Mouse (Mus musculus): ENCODE data around the gene Camta2.

Gene Camta2

DNA sequence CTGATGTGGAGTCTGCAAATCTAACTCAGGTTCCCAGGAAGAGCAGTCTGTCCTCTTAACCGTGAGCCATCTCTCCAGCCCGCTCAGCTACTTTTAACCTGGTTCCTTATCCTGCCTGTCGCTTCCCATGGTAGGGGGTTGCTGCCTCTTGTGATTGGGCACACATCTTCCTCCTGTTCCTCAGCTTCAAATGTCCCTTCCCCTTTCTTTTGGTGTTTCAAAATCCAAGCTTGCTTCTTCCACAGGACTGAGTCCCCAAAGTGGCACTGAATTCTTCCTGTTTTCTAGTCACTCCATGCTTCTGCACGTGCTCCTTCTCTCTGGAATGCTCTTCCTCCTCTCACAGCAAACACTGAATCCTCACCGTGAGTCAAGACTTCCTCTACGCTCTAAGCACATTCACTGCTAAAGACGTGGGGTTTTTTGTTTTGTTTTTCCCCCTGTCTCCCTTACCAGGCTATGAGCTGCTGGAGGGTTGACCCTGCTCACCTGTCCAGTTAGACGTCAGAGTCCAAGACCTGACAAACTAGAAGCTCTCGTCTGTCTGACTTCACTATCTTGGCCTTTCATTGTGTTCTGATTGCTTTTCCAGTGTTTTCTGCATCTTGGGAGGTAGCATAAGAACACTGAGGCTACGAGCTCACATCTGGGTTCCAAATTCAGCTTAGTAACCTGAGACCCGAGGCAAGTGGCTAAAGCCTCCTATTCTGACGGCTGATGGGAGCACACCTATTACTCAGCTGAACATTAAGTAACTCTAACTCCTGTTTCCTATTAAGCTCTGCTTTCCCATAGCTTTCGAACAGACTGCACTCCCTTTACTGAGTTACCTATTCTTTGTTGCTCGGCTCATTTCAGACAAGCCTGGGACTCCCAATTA is 20.4 kb downstream of the Camta2 start:
- peak in 1 of 2 experiments; percentile 54 for DNase-seq (ENCODE audit: inconsistent age in 2 of 2, low spot score in 1 of 2)

DNA sequence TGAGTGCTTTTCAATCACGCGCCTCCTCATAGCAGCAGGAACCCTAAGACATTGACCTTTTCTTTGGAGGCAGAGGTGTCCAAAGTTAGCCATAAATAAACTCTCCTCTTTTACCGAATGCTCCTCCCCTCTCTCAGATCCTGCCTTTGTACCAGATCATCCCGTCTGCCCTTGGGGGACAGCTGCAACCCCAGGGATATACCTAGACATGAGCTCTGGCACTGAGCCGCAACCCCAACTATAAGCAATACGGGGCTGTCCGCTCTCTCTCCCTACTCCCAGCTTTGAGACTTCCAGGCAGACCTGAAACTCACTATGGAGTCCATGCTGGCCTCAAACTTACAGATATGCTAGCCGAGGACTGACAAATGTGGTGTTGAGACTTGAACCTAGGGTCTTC is 21.2 kb downstream of the Camta2 start:
- DNase-seq (ENCODE audit: inconsistent age in 2 of 2, low spot score in 1 of 2) = peak in 1 of 2 experiments; percentile 71

DNA sequence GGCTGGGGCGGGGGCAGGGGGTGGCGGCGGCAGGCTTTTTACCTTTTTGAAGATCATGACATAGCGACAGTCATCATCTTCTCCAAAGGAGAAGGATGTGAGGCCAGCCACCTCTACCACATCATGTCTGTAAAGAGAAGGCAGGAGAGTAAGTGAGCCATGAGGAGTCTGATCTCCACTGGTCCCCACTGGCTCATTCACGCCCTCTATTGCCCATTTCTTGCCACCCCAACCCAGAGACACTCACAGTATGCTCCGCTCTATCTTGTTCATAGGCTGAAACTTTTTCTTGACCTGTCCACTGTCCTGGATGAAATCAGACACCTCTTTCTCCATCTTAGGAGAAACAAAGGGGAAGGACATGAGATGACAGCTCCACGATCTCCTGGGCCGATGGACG is 23.2 kb downstream of the Camta2 start:
- no peak for DNase-seq (ENCODE audit: inconsistent age in 2 of 2, low spot score in 1 of 2)

DNA sequence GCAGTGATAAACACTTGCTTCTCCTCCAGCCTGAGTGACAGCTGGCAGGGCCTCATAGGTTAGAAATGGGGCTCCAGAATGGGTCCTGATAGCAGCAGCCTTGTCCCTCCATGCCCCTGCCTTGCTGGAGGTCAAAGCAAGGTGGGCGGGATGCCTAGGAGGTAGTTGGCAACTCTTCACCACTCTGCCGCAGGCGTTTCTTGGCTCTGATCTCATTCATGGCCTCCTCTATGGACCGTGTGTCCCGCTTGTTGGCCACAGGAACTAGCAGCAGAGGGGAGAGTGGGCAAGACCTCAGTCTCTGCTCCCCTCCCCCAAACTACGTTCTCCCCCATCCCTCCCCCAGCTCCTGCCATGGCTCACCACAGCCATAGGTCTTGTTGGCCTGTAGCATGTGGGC is 23.9 kb downstream of the Camta2 start:
- DNase-seq (ENCODE audit: inconsistent age in 2 of 2, low spot score in 1 of 2) = no peak

DNA sequence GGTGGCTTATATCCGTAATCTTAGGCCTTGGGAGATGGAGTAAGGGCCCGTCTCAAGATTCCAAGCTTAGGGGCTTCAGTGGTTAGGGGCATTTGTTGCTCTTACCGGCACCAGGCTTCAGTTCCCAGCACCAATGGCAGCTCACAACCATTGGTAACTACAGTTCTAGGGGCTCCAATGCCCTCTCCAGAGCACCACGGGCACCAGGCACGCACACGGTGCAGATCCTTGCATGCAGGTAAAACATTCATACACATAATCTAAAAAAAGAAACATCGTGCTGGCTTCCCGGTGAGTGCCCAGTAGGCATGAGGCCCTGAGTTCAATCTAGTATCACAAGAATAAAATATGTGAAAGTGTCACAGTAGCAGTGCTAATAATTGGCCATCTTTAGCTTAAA is 24.8 kb downstream of the Camta2 start:
- DNase-seq (ENCODE audit: inconsistent age in 2 of 2, low spot score in 1 of 2) = no peak

DNA sequence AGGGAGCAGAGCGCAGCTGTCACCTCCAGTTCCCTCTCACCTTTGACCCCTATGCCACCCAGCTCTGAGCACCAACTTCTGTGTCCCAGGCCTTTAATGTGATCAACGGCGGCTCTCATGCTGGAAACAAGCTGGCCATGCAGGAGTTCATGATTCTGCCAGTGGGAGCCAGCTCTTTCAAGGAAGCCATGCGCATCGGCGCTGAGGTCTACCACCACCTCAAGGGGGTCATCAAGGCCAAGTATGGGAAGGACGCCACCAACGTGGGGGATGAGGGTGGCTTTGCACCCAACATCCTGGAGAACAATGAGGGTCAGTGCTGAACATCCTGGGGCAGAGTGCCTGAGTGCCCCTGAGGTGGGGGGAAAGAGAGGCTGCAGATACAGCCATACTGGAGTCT is 27.3 kb downstream of the Camta2 start:
- DNase-seq (ENCODE audit: inconsistent age in 2 of 2, low spot score in 1 of 2) = no peak

DNA sequence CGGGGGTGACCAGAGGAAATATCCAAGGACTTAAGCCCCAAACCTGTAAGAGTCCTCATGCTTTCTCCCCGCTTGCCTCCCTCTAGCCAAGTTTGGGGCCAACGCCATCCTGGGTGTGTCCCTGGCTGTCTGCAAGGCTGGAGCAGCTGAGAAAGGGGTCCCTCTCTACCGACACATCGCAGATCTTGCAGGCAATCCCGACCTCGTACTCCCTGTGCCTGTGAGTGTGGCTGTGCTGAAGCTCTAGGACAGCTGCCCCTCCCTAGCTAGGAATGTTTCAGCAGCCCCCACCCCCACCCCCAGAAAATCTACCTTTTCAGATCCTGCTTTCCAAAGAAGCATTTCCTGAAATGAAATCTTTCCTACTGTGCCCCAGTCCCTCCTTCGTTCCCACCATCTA is 29.0 kb downstream of the Camta2 start:
- DNase-seq (ENCODE audit: inconsistent age in 2 of 2, low spot score in 1 of 2) = no peak

DNA sequence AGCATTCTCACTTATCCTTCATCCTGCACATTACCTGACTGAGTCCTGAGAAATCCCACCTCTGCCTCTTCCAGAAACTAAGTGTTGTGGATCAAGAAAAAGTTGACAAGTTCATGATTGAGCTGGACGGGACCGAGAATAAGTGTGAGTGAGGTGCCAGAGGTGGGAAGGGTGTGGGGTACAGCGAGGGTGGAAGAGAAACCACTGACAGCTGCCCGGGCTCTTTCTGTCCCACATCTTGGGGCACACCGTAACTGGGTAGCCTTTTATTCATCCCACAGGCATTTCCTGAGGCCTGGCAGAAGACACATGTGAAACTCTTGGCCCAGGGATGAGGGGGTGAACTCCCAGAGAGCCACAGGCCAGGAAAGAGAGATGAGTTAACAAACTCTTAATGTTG is 29.4 kb downstream of the Camta2 start:
- DNase-seq (ENCODE audit: inconsistent age in 2 of 2, low spot score in 1 of 2) = no peak

DNA sequence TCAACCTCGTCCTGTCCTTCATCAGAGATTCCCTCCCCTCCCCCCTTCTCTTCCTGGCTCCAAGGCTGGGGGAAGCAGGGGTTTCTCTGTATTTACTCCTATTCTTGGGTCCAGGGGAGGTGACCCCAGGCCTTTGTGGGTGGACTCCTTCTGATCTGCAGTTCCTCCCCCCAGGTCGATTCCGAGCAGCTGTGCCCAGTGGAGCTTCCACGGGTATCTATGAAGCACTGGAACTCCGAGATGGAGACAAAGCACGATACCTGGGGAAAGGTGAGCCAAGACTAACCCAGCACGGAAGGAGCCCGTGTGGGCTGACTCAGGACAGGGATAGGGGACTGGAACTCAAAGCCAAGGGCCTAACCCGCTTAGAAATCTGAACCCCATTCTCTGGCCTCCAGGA is 29.9 kb downstream of the Camta2 start:
- DNase-seq (ENCODE audit: inconsistent age in 2 of 2, low spot score in 1 of 2) = no peak

DNA sequence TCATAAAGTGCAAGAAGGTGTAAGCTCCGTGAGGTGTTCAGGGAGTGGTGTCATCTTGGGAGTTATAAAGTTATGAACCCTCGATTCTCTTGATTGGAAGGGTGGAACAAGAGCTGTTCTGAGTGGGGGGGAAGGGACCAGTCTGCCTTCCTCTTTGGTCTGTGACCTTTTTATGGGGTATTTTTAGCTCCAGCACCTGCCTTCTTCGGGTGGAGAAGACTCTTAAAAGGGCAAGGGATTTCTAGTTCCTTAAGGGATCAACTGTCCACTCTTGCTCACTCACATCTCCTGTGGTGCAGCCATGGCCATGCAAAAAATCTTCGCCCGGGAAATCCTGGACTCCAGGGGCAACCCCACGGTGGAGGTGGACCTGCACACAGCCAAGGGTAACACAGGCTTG is 30.3 kb downstream of the Camta2 start:
- DNase-seq (ENCODE audit: inconsistent age in 2 of 2, low spot score in 1 of 2) = peak; percentile 16 to 52

DNA sequence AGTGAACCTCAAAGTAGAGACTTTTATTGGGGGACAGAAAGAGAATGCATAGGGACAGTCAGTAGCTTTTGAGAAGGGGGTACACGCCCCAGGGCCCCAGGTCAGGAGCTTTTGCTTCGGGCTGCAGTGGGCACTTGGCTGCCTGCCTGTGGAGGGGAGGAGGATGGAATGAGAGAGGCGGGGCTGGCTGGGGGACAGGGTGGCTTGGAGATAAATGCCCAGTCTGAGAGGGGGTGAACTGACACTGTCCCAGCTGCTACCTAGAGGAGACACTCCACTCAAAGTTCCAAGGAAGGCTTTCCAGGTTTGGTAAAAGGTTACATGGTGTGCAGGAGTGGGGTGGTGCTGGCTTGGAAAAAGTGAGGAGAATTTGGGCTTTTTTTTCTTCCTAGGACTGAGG is 30.9 kb downstream of the Camta2 start, which contains the start of gene Eno3:
Gene Eno3 (plus strand): TSS at position 239 of the 400 bp plus-strand sequence.
- peak; percentile 54 to 73 for DNase-seq (ENCODE audit: inconsistent age in 2 of 2, low spot score in 1 of 2)

DNA sequence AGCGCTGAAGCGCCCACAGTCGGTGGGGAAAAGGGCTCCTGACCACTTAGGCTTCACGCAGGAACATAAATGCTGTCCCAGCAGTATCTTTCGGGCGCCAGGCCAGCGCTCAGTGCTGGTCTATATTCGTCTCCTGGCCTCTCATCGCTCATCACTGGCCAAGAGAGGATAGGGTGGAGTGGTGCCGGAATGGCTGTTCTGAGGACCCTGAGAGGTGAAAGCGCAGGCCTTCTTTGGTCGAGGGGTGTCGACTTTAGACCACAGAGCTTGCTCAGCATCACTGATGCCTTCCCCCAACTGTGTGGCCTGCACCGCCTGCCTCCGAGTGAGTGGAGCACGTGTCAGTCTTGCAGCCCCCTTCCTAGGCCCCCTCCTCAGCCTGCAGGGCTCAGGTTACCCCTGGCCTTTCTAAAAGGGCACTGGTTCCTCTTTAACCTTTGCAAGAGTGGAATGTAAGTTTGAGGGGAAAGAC is 31.4 kb downstream of the Camta2 start:
- DNase-seq (ENCODE audit: inconsistent age in 2 of 2, low spot score in 1 of 2) = peak in 1 of 2 experiments; percentile 66

DNA sequence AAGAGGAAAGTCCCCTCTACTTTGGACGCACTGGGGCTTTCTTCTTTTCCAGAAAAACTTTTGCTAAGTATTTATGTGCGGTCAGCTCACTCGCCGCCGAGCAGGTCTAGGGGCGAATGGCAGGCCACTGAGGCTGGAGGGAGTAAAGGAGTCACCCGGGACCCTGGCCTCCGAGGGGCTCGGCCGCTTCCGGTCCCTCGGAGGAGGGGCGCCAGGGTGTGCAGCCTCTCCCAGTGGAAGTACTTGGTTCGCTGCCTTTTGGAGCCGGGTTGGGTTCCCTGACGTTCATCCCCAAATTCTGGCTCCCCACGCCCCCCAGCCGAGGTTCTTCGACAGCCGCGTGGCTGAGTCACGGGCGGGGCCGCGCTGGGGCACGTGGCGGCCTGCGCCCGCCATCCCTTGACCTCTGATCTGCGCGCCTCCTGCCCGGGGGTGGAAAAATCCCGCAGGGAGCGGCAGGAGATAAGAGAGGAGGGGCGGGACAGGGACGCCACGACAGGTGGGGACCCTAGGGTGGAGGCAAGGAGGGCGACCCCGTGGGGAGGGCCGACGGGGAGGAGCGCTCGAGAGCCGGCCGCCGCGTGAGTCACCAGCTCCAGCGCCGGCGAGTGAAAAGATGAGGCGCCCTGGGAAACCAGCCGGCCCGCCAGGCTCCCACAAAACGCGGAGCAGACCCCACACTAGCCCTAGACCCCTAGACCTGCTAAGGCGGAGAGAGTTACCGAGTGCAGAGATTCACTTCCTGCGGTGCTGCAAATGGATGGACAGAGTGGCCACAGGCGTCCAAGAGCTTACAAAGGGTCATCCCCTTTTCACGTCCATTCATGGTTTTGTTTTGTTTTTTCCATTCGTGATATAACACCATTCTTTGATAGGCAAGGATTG is 32.1 kb downstream of the Camta2 start:
- peak; percentile 85 to 94 for DNase-seq (ENCODE audit: inconsistent age in 2 of 2, low spot score in 1 of 2)

DNA sequence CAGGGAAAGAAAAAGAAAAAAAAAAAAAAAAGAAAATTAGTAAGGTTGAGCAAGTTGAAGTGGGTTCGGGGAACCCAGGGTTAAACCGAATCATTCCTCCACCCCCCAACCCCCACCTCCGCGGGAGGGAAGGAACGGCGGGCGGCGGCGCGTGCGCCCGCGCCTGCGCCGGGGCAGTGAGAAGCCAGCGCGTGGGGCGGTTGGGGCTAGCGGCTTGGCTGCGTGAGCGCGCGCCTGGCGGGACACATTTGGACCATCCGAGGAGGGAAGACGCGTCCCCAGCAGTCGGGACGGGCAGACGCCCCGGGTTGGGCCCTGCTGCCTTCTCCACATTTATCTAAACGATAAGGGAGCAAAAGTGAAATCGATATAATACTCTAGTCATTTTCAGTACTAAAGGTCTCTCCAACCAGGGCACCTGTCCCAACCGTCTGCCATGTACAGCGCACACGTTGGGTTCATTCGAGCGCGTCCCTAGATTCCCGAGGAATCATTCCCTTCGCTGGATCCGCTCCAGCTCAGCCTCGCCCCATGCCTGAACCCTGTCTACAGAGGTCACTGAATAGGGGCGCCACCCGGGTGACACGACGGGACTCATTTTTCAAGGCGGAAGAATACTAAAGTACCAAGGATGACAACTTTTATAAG is 32.9 kb downstream of the Camta2 start:
- DNase-seq (ENCODE audit: inconsistent age in 2 of 2, low spot score in 1 of 2) = peak; percentile 88 to 96

DNA sequence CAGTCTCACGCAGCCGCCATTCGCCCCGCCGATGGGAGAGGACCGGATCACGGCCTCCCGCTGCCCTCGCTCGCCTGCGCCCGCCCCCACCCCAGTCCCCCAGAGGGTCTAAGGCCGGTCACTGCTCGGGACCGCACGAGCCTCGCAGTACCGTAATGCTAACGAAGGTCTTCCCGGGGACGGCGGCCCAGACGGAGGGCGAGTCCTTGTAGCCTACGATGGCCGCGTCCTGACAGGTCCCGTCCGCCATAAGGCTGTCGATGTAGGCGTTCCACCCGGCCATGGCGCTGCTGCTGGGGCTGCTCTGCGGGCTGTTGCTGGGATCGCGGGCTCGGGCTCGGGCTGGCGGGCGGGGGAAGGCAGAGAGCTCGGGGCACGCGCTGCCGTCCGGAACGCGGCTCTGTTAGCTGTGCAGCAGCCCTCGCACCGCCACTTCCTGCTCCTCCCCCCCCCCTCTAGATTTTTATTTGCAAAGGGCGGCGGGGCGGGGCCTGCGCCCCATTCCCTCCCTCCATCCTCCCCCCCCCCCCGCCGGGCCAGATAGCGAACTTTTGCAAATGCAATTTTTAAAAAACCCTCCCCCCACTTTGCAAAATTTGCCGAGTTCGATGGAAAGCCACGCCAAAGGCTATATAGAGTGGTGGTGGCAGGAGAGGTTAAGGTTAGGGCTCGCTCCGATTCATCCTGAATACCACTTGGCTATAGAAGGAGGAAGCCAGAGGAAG is 33.5 kb downstream of the Camta2 start, which contains the start of gene Pfn1:
Gene Pfn1 (minus strand): TSS at position 447 of the 725 bp plus-strand sequence.
- peak; percentile 81 to 94 for DNase-seq (ENCODE audit: inconsistent age in 2 of 2, low spot score in 1 of 2)

DNA sequence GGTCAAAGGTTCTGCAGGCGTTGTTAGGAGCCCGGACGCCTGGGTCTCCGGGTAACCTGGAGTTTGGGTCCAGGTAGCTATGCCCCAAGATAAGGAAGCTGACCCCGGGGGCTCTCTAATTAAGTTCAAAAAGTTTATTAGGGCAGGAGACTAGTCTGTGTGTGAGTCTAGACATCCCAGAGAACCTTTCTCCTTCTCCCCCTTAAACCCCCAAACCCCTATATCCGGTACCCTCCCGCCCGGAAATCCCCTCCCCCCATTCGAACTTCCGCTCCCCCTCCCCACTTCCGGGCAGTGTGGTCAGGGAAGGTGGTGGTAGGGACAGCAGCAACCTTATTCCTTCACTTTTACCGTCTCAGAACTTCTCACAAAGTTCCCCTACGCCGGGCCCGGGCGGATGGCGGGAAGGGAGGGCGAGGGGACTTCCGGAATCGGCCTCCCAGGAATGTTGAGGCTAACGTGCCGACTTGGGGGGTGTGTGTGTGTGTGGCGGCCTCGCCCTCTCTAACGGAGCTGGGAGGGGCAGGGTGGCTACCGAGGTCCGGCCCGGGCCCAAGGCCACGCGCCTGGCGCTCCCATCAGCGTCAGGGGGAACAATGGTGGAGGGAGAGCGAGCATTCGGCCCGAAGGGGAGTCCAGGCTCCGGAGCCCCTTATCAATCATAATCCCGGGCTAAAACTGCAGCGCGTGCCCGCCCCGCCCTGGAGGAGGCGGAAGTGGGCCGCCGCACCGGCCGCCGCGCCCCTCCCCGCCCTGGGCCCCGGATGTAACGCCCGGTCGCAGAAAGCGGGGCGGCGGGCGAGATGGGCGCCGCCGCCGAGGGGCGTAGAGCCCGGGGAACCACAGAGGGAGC is 34.3 kb downstream of the Camta2 start:
- DNase-seq (ENCODE audit: inconsistent age in 2 of 2, low spot score in 1 of 2) = peak; percentile 79 to 93

DNA sequence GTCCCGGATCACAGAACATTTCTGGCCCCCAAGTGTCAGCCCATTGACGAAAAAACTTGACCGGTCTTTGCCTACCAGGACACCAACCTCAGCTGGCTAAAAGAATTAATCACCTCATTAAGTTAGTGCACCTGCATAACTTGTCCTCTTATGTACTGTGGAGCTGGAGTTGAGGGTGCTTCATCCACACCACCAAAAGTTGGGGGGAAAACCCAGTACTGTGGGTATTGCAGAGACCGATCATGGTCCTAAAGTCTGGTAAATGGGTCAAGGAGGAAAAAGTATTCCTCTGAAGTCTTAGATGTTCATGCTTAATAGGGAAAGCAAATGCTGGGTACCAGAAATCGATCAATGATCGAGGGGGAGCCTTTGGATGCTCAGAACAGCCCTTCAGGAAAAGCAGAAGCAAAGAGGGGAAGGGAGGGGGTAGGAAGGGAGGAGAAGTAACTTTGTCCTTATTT is 35.0 kb downstream of the Camta2 start:
- peak in 1 of 2 experiments; percentile 85 for DNase-seq (ENCODE audit: inconsistent age in 2 of 2, low spot score in 1 of 2)

DNA sequence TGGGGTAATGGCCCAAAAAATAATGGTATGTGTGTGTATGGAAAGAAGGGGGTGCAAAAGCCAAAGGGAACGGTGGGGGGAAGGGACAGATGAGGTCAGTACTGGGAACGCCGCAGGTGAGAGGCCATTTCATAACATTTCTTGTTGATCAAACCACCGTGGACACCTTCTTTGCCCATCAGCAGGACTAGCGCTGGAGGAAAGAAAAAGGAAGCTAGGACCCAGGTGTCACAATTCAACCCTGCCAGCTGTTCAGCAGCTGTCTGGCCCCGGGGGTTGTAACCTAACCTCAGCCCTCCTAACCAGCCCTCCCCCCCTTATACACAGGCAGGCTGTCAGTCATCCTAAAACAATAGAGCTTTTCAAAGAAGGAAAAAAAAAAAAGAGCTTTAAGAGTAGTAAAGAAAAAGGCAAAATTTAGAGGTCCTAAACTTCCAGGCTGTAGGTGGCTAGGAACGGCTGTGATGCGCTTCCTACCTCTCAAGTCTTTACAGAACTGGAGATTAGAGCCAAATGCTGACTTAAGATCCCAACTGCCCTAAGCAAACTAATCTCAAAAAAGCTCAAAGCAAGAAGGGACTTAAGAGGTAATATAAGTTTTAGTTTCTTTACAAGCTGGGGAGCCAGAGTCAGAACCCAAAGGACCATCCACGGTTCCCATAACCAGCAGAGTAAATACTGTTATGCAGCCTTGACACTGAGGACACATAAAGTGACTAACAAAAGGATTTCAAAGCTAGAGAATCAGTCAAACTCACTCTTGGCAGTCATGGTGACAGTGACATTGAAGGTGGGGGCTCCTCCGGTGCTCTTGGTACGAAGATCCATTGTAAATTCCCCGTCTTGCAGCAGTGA is 35.6 kb downstream of the Camta2 start:
- DNase-seq (ENCODE audit: inconsistent age in 2 of 2, low spot score in 1 of 2) = peak; percentile 45 to 70
